Mouse (Mus musculus): ENCODE measurements around the gene Anks1b. TPM values are rescaled to one million over a fixed set of nuclear protein-coding genes. Genes with fewer than 3 reads are reported as not detected.

The Anks1b gene
- polyA plus RNA-seq, 1 experiment from 2014 or later: 9.7 TPM

DNA sequence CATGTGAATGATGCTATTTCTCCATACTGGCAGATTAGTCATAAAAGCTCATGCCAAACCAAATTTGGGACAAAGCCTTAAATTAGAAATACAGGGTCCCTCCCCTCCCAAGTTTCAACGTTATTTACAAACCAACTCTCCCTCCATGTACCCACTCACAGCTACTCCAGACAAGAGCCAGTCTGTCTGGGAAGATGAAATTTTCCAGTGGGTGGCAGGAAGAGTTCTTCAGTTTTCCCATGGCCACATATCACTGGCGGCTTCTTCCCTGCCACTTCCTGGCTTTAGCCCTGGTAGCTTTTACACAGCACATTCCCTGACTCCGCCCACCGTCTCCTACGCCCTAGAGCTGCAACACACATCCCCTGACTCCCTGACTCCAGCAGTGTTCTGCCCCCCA, 961.0 kb downstream of the Anks1b start:
- Histone ChIP-seq H3K4me1 (ENCODE audit: control insufficient read depth, insufficient read depth, low read length) (no peaks in the 10 kb centered on the region), H3K9ac (ENCODE audit: low read length) (no peak overlapping the region), H3K4me3 (ENCODE audit: low read depth, low read length) (no peak overlapping the region), H3K27ac (ENCODE audit: low read depth, low read length) (no peak overlapping the region), H3K4me2 (ENCODE audit: low read depth) (no peak overlapping the region), H3K36me3 (ENCODE audit: control insufficient read depth, insufficient read depth, low read length) (no peaks in the 10 kb centered on the region), H3K27me3 (ENCODE audit: control insufficient read depth, insufficient read depth, low read length) (peaks cover 13% of the 10 kb centered on the region), H3K9me3 (ENCODE audit: control insufficient read depth, low read length) (no peaks in the 10 kb centered on the region)
- ATAC-seq (ENCODE audit: insufficient read depth, low FRiP score, low TSS enrichment) (no peak), DNase-seq (ENCODE audit: low spot score) (no peak)
- WGBS: 40% methylated on average over 5 of the region's 5 CpGs

DNA sequence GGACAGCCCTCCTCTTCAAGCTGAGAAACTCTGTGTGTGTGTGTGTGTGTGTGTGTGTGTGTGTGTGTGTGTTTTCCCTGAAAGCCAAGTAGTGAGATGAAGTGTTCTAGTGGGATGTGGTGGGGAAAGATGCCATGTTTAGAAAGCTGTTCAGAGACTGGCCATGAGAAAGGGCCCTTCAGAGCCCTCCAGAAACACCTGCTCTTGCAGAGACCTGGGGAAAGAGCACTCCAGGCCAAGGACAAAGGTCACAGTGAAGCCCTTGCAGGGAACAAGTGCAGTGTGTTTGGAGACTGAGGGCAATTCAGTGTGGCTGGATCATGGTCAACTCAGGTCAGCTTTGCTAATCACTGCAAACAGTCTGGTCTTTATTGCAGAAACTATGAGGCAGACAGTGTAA, 961.9 kb downstream of the Anks1b start:
- peaks cover 13% of the 10 kb centered on the region for H3K27me3 ChIP-seq (ENCODE audit: control insufficient read depth, insufficient read depth, low read length)
- ATAC-seq (ENCODE audit: insufficient read depth, low FRiP score, low TSS enrichment) (no peak), DNase-seq (ENCODE audit: low spot score) (no peak)
- no peak overlapping the region for H3K9ac ChIP-seq (ENCODE audit: low read length)
- no peaks in the 10 kb centered on the region for H3K4me1 ChIP-seq (ENCODE audit: control insufficient read depth, insufficient read depth, low read length)
- no peaks in the 10 kb centered on the region for H3K36me3 ChIP-seq (ENCODE audit: control insufficient read depth, insufficient read depth, low read length)
- H3K4me3 ChIP-seq (ENCODE audit: low read depth, low read length): no peak overlapping the region
- no peak overlapping the region for H3K27ac ChIP-seq (ENCODE audit: low read depth, low read length)
- H3K9me3 ChIP-seq (ENCODE audit: control insufficient read depth, low read length): no peaks in the 10 kb centered on the region
- no peak overlapping the region for H3K4me2 ChIP-seq (ENCODE audit: low read depth)

DNA sequence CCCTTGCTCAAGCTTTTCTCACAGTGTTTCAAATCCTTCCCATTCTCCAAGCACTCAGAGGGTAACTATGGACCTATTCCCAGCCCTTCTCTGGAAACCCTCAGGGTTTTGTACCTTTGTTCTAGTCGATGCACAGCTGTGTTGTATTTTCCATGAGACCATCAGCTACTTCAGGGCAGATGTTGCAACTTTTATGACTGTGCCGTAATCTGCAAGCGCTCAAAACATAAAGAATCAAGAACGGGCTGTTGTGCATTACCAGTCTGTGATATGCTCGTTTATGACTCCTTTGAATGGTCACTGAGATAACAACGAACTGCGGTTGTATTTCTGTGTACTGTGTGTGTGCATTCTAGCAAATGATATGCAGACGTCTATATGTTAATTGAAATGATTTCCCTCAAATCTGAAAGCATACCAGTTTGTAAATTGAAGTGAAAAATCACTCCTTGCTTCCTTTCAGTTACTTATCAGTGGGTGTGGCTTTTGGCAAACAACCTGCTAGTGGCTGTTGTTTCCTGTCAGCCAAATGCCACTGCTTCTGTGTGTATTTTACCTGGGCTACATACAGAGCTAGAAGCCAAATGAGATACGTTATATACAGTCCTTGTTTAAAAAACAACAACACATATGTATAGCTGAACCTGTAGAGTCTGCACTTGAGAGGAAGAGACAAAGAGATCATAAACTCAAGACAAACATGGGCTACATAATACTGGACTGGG, 966.5 kb downstream of the Anks1b start:
- Histone ChIP-seq H3K4me2 (ENCODE audit: low read depth) (no peak overlapping the region), H3K27me3 (ENCODE audit: control insufficient read depth, insufficient read depth, low read length) (no peaks in the 10 kb centered on the region), H3K4me1 (ENCODE audit: control insufficient read depth, insufficient read depth, low read length) (no peaks in the 10 kb centered on the region), H3K9me3 (ENCODE audit: control insufficient read depth, low read length) (no peaks in the 10 kb centered on the region), H3K9ac (ENCODE audit: low read length) (no peak overlapping the region), H3K27ac (ENCODE audit: low read depth, low read length) (no peak overlapping the region), H3K4me3 (ENCODE audit: low read depth, low read length) (no peak overlapping the region), H3K36me3 (ENCODE audit: control insufficient read depth, insufficient read depth, low read length) (no peaks in the 10 kb centered on the region)
- 88% methylated on average over 9 of the region's 9 CpGs for WGBS
- ATAC-seq (ENCODE audit: insufficient read depth, low FRiP score, low TSS enrichment) (no peak), DNase-seq (ENCODE audit: low spot score) (no peak)

DNA sequence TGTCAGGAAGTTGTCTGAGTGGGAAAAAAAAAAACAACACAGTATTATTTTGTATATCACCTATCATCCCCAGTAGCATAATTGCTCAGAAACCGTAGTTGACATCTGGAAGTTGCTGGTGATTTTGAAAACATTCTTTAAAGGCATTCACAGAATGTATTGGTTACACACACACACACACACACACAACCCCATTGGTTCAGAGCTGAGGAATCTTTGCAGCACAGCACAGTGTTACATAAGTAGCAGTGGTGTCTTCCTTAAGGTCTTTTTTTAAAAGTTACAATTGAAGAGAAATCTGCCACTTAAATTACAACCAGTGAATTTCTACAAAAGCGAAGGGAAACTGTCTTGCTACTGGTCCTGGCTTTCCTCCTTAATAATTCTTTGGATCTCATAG, 969.1 kb downstream of the Anks1b start:
- H3K9ac ChIP-seq (ENCODE audit: low read length): no peak overlapping the region
- no peak overlapping the region for H3K4me2 ChIP-seq (ENCODE audit: low read depth)
- H3K36me3 ChIP-seq (ENCODE audit: control insufficient read depth, insufficient read depth, low read length): no peaks in the 10 kb centered on the region
- no peak overlapping the region for H3K4me3 ChIP-seq (ENCODE audit: low read depth, low read length)
- H3K27me3 ChIP-seq (ENCODE audit: control insufficient read depth, insufficient read depth, low read length): no peaks in the 10 kb centered on the region
- no peak overlapping the region for H3K27ac ChIP-seq (ENCODE audit: low read depth, low read length)
- 87% methylated on average over 2 of the region's 2 CpGs for WGBS
- H3K4me1 ChIP-seq (ENCODE audit: control insufficient read depth, insufficient read depth, low read length): no peaks in the 10 kb centered on the region
- ATAC-seq (ENCODE audit: insufficient read depth, low FRiP score, low TSS enrichment) (no peak), DNase-seq (ENCODE audit: low spot score) (no peak)
- no peaks in the 10 kb centered on the region for H3K9me3 ChIP-seq (ENCODE audit: control insufficient read depth, low read length)

DNA sequence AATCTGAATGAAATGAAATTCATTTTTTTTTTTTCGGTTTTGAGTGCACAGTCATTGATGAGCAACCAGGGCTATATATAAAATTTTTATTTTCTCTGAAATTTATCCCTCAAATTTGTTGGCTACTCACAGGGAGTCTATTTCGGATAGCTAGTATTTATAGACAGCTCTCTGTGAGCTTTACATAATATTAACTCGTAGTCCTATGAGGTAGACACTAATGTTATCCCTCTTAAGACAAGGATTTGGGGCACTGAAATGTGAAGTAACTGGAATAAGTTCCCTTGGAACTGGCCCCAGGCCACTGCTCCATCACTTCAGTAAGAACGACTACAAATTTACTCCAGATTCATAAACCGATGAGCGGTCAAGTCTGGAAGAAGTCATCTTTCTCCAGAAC, 977.8 kb downstream of the Anks1b start:
- 92% methylated on average over 6 of the region's 6 CpGs for WGBS
- Histone ChIP-seq H3K9ac (ENCODE audit: low read length) (no peak overlapping the region), H3K4me2 (ENCODE audit: low read depth) (no peak overlapping the region), H3K4me3 (ENCODE audit: low read depth, low read length) (no peak overlapping the region), H3K27ac (ENCODE audit: low read depth, low read length) (no peak overlapping the region), H3K27me3 (ENCODE audit: control insufficient read depth, insufficient read depth, low read length) (no peaks in the 10 kb centered on the region), H3K36me3 (ENCODE audit: control insufficient read depth, insufficient read depth, low read length) (no peaks in the 10 kb centered on the region), H3K4me1 (ENCODE audit: control insufficient read depth, insufficient read depth, low read length) (no peaks in the 10 kb centered on the region), H3K9me3 (ENCODE audit: control insufficient read depth, low read length) (no peaks in the 10 kb centered on the region)
- DNase-seq (ENCODE audit: low spot score) (no peak), ATAC-seq (ENCODE audit: insufficient read depth, low FRiP score, low TSS enrichment) (no peak)

DNA sequence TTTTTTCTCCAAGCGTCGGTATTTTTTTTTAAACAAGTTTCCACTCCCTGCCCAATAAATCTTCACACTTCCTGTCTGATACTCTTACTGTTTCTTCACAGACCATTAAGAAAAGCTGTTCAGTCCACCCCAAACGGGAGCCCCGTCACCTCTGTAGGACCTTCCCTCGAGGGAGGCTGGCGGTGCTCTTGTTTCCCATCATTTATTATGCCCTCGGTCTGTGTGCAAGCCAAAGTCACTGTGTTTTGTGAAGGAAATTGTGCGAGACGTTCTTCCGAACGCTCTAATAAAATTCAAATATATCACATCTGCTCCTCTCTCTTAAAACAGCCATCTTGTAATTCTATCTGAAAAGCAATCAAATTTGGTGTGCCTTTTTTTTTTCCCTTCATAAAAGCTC, 978.7 kb downstream of the Anks1b start:
- H3K27ac ChIP-seq (ENCODE audit: low read depth, low read length): no peak overlapping the region
- DNase-seq (ENCODE audit: low spot score) (peak; percentile 28), ATAC-seq (ENCODE audit: insufficient read depth, low FRiP score, low TSS enrichment) (no peak)
- WGBS: 38% methylated on average over 11 of the region's 11 CpGs
- H3K4me3 ChIP-seq (ENCODE audit: low read depth, low read length): no peak overlapping the region
- no peaks in the 10 kb centered on the region for H3K36me3 ChIP-seq (ENCODE audit: control insufficient read depth, insufficient read depth, low read length)
- no peaks in the 10 kb centered on the region for H3K27me3 ChIP-seq (ENCODE audit: control insufficient read depth, insufficient read depth, low read length)
- no peaks in the 10 kb centered on the region for H3K4me1 ChIP-seq (ENCODE audit: control insufficient read depth, insufficient read depth, low read length)
- no peaks in the 10 kb centered on the region for H3K9me3 ChIP-seq (ENCODE audit: control insufficient read depth, low read length)
- H3K9ac ChIP-seq (ENCODE audit: low read length): no peak overlapping the region
- H3K4me2 ChIP-seq (ENCODE audit: low read depth): no peak overlapping the region

DNA sequence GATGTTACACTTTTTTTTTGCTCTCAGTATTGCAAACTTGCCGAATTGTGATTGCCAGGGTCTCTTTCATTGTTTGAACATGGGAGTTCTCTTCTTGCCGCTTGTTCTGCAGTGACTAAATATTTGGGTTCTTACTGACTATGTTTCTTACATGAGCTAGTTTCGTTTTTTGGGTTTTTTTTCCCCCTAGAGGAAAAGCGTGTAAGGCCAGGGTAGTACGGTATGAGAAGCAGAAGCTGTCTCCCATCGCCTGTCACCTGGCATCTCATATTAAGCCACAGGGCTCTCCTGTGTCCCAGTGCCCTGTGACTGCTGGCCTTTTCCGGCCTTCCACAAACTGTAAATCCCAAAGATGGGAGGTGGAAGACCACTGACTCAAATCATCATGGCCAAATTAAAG, 979.1 kb downstream of the Anks1b start:
- ATAC-seq (ENCODE audit: insufficient read depth, low FRiP score, low TSS enrichment): no peak
- no peak for DNase-seq (ENCODE audit: low spot score)
- Histone ChIP-seq H3K27ac (ENCODE audit: low read depth, low read length) (no peak overlapping the region), H3K27me3 (ENCODE audit: control insufficient read depth, insufficient read depth, low read length) (no peaks in the 10 kb centered on the region), H3K4me2 (ENCODE audit: low read depth) (no peak overlapping the region), H3K4me1 (ENCODE audit: control insufficient read depth, insufficient read depth, low read length) (no peaks in the 10 kb centered on the region), H3K36me3 (ENCODE audit: control insufficient read depth, insufficient read depth, low read length) (no peaks in the 10 kb centered on the region), H3K9me3 (ENCODE audit: control insufficient read depth, low read length) (no peaks in the 10 kb centered on the region), H3K4me3 (ENCODE audit: low read depth, low read length) (no peak overlapping the region), H3K9ac (ENCODE audit: low read length) (no peak overlapping the region)
- WGBS: 75% methylated on average over 7 of the region's 7 CpGs

DNA sequence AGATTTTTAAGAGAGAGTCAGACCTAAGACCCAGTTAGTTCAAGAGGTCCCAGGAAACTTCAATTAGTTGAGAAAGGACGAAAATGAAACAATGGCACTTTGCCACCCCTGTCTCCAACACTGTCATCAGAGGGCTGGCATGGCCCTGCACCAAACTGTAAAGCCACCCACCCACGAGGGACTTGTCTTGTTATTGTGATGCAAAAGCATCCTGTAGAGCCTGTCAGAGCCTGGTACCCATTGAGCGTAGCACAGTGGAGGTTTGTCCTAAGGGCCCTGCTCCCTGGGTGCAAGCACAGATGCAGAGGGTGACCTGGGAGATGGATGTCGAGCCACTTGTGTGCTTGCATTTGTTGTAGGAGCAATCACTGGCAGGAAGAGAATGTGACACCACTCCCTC, 983.4 kb downstream of the Anks1b start:
- H3K9ac ChIP-seq (ENCODE audit: low read length): no peak overlapping the region
- DNase-seq (ENCODE audit: low spot score) (no peak), ATAC-seq (ENCODE audit: insufficient read depth, low FRiP score, low TSS enrichment) (no peak)
- no peak overlapping the region for H3K4me2 ChIP-seq (ENCODE audit: low read depth)
- no peaks in the 10 kb centered on the region for H3K36me3 ChIP-seq (ENCODE audit: control insufficient read depth, insufficient read depth, low read length)
- H3K27ac ChIP-seq (ENCODE audit: low read depth, low read length): no peak overlapping the region
- 35% methylated on average over 4 of the region's 4 CpGs for WGBS
- H3K27me3 ChIP-seq (ENCODE audit: control insufficient read depth, insufficient read depth, low read length): no peaks in the 10 kb centered on the region
- H3K9me3 ChIP-seq (ENCODE audit: control insufficient read depth, low read length): no peaks in the 10 kb centered on the region
- no peaks in the 10 kb centered on the region for H3K4me1 ChIP-seq (ENCODE audit: control insufficient read depth, insufficient read depth, low read length)
- no peak overlapping the region for H3K4me3 ChIP-seq (ENCODE audit: low read depth, low read length)

DNA sequence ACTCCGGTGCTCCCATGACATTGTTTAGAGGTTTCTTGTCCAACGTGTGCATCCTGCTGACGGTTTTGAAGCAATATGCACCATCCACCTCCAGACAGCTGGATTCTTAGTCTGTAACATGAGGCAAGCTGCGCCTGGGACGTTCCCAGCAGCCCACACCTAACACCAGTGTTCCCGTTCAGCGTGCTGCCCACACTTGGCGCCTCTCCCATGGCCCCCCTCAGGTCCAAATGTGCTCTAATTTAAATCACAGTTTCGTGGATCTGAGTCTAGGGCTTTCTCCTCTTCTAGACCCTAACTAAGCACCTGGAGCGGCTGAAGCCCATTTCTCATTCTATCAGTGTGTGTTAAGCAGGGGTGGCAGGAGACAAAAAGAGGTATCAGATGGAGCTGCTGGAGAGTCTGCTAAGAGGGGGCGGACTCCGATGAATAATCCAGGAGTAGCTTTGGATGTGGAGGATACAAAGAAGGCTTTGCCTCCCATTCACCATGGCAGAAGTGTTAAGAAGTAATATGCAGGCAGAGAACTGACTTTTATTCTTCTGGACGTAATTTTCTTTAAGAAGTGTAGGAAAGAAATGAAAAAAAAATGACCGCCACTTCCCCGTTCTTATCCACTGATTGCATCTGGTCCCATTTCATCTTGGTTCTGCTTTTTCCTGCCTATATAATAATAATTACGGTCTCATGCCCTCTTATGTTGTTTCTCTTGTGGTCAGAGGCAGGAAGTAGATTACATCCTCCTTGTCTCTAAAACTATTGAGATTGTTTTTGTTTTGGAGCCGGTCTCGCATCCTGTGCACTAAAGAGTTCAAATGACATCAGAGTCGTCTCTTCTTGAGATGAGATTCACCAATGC, 986.6 kb downstream of the Anks1b start:
- Histone ChIP-seq H3K4me2 (ENCODE audit: low read depth) (no peak overlapping the region), H3K4me1 (ENCODE audit: control insufficient read depth, insufficient read depth, low read length) (0 out of 2 replicates have a peak, but pooled peaks cover 3% of the 10 kb centered on the region), H3K36me3 (ENCODE audit: control insufficient read depth, insufficient read depth, low read length) (no peaks in the 10 kb centered on the region), H3K27me3 (ENCODE audit: control insufficient read depth, insufficient read depth, low read length) (no peaks in the 10 kb centered on the region), H3K4me3 (ENCODE audit: low read depth, low read length) (no peak overlapping the region), H3K9ac (ENCODE audit: low read length) (no peak overlapping the region), H3K9me3 (ENCODE audit: control insufficient read depth, low read length) (no peaks in the 10 kb centered on the region), H3K27ac (ENCODE audit: low read depth, low read length) (no peak overlapping the region)
- DNase-seq (ENCODE audit: low spot score) (no peak), ATAC-seq (ENCODE audit: insufficient read depth, low FRiP score, low TSS enrichment) (no peak)
- 87% methylated on average over 19 of the region's 19 CpGs for WGBS

Measured in neural tube, embryonic 11.5 days (tissue).